Mouse (Mus musculus): ENCODE results near the gene Nelfb. TPM values are rescaled to one million over a fixed set of nuclear protein-coding genes. Genes with fewer than 3 reads are reported as not detected.

Gene Nelfb
- polyA plus RNA-seq, 1 experiment from 2014 or later, result 117 TPM

DNA sequence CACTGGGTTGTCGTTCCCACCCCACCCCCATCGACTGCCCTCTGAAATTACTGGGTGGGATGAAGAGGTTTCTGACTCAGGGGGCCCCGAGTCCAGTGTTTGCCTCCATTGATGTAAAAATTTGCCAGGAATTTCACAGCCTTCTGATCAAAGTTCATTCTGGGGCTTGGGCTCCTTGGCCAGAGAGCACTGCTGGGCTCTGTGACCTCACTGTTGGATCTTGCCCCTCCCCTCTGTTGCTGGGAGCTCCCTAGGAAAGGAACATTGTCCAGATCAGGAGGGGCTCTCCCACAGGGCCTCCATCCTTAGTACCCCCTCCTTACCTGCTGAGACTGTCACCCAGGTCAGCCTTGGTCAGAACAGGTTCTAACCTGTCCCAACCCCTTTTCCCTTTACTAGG lies 3.2 kb upstream of the Nelfb start, which contains the start of gene Stpg3:
Gene Stpg3 (minus strand): TSS at position 194 of the 400 bp plus-strand sequence.
- Histone ChIP-seq H3K36me3 (peaks cover 4% of the 10 kb centered on the region; the same call in 1 of the 2 replicates), H3K9me3 (no peaks in the 10 kb centered on the region), H3K9ac (no peak within 1 kb of the TSS), H3K4me2 (no peak within 1 kb of the TSS), H3K27ac (no peak within 1 kb of the TSS), H3K4me3 (no peak within 1 kb of the TSS), H3K27me3 (0 out of 2 replicates have a peak, but pooled peaks cover 4% of the 10 kb centered on the region), H3K4me1 (peaks cover 15% of the 10 kb centered on the region)
- 65% methylated on average over 3 of the region's 3 CpGs for WGBS
- ATAC-seq (ENCODE audit: insufficient number of reproducible peaks, low FRiP score, low TSS enrichment, low read depth), result no peak

DNA sequence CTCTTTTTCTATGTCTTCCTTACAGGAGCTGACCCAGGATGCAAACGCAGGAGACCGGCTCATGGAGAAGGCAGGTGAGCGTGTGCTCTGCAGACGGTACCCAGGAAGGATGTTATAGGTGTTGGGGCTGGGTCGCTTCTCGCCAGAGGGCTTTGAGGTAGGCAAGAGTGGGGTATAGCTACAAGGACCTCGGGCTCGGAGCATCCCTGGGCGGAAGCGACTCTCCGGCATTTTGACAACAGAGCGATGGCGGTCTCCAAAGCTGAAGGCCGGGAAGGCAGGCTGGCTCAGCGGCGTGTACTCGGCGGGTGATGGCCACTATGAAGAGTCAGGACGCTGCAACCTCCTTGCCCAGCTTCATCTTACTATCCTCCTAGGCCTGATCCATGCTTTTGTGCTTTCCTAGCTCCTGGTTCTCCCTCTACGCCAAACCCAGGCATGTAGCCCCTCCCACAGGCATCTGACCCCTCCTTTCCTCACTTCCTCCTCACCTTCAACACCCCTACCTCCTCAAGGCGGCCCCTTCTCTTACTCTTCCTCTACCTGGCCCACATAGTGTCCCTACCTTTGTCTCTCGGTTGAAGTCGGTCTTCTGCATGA lies 2.1 kb upstream of the Nelfb start:
- Histone ChIP-seq H3K9me3 (no peaks in the 10 kb centered on the region), H3K27ac (no peak overlapping the region), H3K4me2 (no peak overlapping the region), H3K36me3 (peaks cover 8% of the 10 kb centered on the region), H3K9ac (no peak overlapping the region), H3K4me3 (no peak overlapping the region), H3K27me3 (0 out of 2 replicates have a peak, but pooled peaks cover 4% of the 10 kb centered on the region), H3K4me1 (peaks cover 19% of the 10 kb centered on the region)
- 63% methylated on average over 23 of the region's 23 CpGs for WGBS
- ATAC-seq (ENCODE audit: insufficient number of reproducible peaks, low FRiP score, low TSS enrichment, low read depth), result no peak

DNA sequence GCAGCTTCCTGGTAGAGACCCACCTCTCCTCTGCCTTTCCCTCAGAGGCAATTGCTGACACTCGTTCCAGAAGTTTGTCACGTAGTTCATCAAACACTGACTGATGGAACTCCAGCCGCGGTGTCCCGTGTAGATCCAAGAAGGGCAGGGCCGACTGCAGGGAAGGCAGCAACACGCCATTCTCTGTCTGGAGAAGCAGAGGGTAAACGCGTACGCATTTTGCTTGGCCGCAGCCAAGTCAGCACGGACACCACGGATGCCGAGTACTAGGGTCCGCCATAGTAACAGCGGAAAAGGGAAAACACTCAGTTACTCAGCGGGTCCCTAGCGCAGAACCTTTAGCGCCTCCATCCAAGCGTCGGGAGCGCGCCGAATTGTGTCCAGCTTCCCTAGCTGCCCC lies 603 bp downstream of the Nelfb start:
- H3K27ac ChIP-seq, result peak overlapping the region; percentile 93
- no peak for ATAC-seq (ENCODE audit: insufficient number of reproducible peaks, low FRiP score, low TSS enrichment, low read depth)
- H3K4me1 ChIP-seq, result peaks cover 19% of the 10 kb centered on the region
- peak overlapping the region; percentile 59 for H3K4me2 ChIP-seq
- no peaks in the 10 kb centered on the region for H3K9me3 ChIP-seq
- H3K27me3 ChIP-seq, result 0 out of 2 replicates have a peak, but pooled peaks cover 4% of the 10 kb centered on the region
- peak overlapping the region; percentile 86 for H3K4me3 ChIP-seq
- peak overlapping the region; percentile 80 for H3K9ac ChIP-seq
- peaks cover 33% of the 10 kb centered on the region for H3K36me3 ChIP-seq
- WGBS, result under 1% methylated on average over 24 of the region's 24 CpGs

DNA sequence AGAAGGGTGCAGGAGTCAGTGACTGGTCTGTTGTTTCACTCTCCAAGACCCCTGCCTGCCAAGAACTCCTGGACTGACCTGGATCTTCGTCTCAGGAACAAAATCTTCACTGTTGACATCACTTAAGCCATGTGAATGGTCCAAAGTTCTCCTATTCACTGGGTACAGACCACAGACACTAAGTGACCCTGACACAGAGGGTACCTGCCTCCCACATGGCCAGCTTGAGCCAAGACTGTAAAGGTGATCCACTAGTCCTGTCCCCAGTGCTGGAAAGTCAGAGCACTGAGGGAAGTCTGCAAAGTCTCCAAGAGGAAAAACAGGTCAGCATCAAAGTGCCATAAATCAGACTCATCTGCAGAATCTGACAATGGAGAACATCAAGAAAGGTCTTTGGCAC lies 3.7 kb downstream of the Nelfb start:
- H3K9me3 ChIP-seq, result no peaks in the 10 kb centered on the region
- no peak for ATAC-seq (ENCODE audit: insufficient number of reproducible peaks, low FRiP score, low TSS enrichment, low read depth)
- peaks cover 64% of the 10 kb centered on the region for H3K36me3 ChIP-seq

DNA sequence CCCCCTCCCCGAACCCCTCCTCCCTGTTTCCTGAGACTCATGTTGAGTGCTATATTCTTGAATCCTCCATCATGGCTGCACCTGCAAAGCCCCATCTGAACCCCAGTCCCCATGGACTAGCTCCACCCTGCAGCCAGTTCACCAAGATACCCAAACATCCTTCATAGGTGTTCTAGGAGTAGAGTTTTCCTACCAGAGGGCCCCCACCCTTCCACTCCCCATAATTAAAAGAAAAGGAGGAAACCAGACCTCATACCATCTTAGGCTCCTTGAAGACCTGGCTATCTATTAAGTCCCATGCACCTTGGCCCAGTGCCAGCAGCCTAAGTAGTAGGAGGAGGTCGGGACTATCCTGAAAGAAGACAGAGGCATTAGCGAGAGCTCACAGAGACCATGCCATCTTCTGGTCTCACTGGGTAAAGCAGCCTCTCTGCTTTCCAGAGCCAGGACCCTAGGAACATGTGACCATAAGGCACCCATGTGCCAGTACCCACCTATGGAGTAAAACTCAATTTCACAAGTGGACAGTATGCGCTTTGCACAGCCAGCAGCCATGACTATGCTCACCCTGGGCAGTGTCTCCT lies 7.6 kb downstream of the Nelfb start:
- no peaks in the 10 kb centered on the region for H3K9me3 ChIP-seq
- no peak overlapping the region for H3K4me2 ChIP-seq
- no peak overlapping the region for H3K9ac ChIP-seq
- no peak overlapping the region for H3K27ac ChIP-seq
- H3K27me3 ChIP-seq, result no peaks in the 10 kb centered on the region
- no peak for ATAC-seq (ENCODE audit: insufficient number of reproducible peaks, low FRiP score, low TSS enrichment, low read depth)
- peaks cover 98% of the 10 kb centered on the region for H3K36me3 ChIP-seq
- no peak overlapping the region for H3K4me3 ChIP-seq
- 76% methylated on average over 4 of the region's 4 CpGs for WGBS
- no peaks in the 10 kb centered on the region for H3K4me1 ChIP-seq

More for the DNA sequence above, 3.7 kb downstream of the Nelfb start:
- no peak overlapping the region for H3K4me2 ChIP-seq
- 90% methylated on average over 1 of the region's 1 CpGs for WGBS
- H3K27ac ChIP-seq, result no peak overlapping the region
- peaks cover 19% of the 10 kb centered on the region for H3K4me1 ChIP-seq
- H3K27me3 ChIP-seq, result no peaks in the 10 kb centered on the region
- no peak overlapping the region for H3K9ac ChIP-seq
- H3K4me3 ChIP-seq, result no peak overlapping the region

DNA sequence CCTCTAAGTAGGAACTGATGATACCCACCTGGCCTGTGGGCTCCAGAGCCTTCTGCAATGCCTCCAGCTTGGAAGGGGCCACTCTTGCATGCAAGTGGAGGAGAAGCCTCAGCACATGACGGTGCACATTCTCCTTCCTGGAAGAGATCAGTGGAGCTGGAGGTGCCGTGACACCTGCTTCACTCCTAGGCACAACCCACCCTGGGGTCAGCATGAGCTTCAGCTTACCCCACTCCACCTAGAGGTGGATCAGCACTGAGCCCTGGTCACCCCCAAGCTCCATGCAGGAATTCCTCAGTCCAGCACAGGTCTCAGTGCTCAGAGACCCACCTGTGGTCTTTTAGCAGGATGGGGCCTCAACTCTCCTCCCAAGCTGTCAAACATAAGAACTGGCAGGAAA lies 10.7 kb downstream of the Nelfb start:
- Histone ChIP-seq H3K27ac (no peak overlapping the region), H3K4me2 (no peak overlapping the region), H3K27me3 (peaks cover 12% of the 10 kb centered on the region), H3K9ac (no peak overlapping the region), H3K36me3 (peaks cover 75% of the 10 kb centered on the region), H3K4me3 (no peak overlapping the region), H3K9me3 (no peaks in the 10 kb centered on the region), H3K4me1 (peaks cover 14% of the 10 kb centered on the region; the same call in 1 of the 2 replicates)
- no peak for ATAC-seq (ENCODE audit: insufficient number of reproducible peaks, low FRiP score, low TSS enrichment, low read depth)
- 85% methylated on average over 2 of the region's 2 CpGs for WGBS

DNA sequence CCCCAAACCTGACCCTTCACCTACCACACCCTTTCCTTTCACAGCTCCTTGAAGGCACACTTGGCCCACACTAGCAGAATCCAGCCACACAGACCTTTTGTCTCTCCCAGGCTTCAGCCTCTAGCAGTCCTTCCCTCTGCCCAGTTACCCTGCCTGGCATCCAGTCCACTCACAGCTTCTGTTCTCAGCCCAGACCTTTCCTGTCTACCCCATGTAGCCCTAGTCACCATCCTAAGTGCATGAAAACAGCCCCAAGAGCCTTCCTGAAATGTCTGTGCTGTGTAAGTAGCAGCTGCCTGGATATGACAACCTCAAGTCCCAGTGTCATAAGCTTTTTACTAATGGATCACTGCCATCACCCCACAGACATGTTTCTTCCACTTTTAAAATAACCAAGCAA lies 13.3 kb downstream of the Nelfb start:
- Histone ChIP-seq H3K4me3 (no peak overlapping the region), H3K4me2 (no peak overlapping the region), H3K27me3 (peaks cover 29% of the 10 kb centered on the region), H3K36me3 (peaks cover 48% of the 10 kb centered on the region), H3K27ac (no peak overlapping the region; the same call in 1 of the 2 replicates), H3K4me1 (peaks cover 35% of the 10 kb centered on the region), H3K9ac (no peak overlapping the region), H3K9me3 (no peaks in the 10 kb centered on the region)
- ATAC-seq (ENCODE audit: insufficient number of reproducible peaks, low FRiP score, low TSS enrichment, low read depth), result no peak

DNA sequence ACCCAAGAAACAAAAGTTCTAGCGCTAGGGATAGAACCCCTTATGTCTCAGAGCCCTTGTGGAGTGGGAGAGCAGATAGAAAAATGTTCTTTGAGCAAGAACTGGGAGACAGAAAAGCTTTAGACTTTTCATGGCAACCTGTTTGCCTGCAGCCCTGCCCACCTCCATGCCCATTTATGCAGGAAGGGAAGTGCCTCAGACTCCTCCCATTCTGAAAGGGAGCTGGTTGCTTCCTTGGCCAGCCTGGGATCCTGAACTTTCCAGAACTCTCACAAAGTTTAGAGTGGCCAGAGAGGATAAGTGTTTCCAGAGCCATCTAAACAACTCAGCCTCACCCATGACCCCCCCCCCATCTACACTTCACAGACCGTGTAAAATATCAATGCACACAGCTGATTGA lies 14.1 kb downstream of the Nelfb start:
- Histone ChIP-seq H3K4me2 (peak overlapping the region; percentile 41; the same call in 1 of the 2 replicates), H3K9me3 (no peaks in the 10 kb centered on the region), H3K36me3 (peaks cover 40% of the 10 kb centered on the region), H3K4me1 (peaks cover 35% of the 10 kb centered on the region), H3K27ac (peak overlapping the region; percentile 71; the same call in 1 of the 2 replicates), H3K27me3 (peaks cover 29% of the 10 kb centered on the region), H3K4me3 (no peak overlapping the region; the same call in 1 of the 2 replicates), H3K9ac (no peak overlapping the region)
- no peak for ATAC-seq (ENCODE audit: insufficient number of reproducible peaks, low FRiP score, low TSS enrichment, low read depth)
- 36% methylated on average over 2 of the region's 2 CpGs for WGBS

DNA sequence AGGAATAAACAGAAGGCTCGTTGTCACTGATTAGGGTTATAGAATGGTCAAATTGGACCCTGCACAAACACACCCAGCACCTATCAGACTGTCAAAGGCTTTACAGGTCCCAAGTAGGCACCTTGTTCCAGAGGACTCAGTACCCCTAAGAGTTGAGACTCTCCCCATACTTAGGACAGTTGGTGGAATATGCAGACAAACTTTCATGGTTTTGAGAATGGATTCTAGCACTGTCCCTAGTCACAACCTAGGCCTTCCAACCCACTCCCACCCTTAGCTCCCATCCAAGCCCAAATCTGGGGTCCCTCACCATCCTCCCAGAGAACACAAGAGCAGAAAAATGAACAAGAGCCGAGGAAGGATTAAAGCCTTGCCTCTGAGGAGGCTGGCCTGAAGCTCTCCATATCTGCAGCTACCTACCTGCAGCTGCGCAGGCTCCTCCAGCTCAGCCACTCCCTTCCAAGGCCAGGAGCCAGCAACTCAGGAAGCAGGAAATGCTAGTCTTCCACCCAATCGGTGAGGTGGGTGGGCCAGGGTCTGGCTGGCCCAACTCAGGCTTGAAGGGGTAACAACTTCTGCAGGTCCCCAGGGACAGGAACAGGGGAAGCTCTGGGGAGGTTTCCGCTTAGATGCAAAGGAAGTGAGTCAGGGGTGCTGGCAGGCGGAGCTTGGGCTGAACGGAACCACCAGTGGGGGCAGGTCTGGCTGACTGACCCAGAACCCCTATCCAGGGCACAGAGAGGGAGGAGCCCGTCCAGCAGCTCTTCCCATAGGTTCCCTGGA lies 14.9 kb downstream of the Nelfb start, which contains the start of gene Tor4a:
Gene Tor4a (minus strand): TSS at position 715 of the 783 bp plus-strand sequence.
- Histone ChIP-seq H3K9me3 (no peaks in the 10 kb centered on the region), H3K9ac (0 out of 2 replicates have a peak within 1 kb of the TSS, but pooled peaks have one; percentile 14), H3K4me2 (peak within 1 kb of the TSS; percentile 41), H3K27me3 (peaks cover 29% of the 10 kb centered on the region), H3K36me3 (peaks cover 32% of the 10 kb centered on the region), H3K27ac (peak within 1 kb of the TSS; percentile 71), H3K4me1 (peaks cover 35% of the 10 kb centered on the region), H3K4me3 (peak within 1 kb of the TSS; percentile 32)
- WGBS, result 5% methylated on average over 8 of the region's 8 CpGs
- ATAC-seq (ENCODE audit: insufficient number of reproducible peaks, low FRiP score, low TSS enrichment, low read depth), result no peak

DNA sequence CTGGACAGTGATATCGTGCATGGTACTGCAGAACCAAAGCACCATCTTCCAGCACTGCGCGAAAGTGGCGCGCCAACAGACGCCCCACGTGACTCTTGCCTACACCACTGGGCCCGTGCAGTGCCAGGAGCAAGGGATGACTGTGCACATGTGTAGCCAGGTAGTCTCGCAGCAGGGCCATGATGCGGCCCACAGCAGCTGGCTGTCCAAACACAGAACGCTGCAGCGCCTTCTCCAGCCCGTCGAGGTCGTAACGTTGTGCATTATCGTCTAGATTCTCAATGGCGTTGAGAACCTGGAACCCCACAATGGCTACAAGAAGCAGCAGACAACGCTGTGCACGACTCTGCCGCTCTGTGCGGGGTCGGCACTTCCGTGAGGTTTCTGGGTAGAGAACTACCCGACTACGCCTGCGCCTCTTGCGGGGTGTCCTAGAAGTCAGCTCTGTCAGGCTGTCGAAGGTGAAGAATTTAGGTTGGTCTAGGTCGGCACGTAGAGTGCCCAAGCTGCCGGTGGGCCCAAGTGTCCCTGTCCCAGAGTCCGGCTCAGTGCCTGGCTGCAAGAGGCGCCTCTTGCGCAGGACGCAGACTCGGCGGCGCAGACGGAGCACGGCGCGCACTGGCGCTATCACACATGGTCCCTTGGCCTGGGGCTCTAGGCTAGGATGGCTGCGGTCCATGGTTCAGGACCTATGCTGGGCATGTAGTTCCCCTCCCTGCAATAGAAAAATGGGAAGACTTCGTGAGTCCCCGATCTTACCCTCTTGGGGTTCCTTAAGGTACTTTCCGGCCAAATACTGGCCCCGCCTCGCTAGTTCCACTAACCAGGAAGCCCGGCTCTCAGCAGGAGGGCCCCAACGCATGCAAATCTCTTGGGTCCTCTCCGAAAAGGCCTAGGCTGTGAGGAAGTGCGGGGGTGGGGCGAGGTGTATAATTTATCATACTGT lies 15.8 kb downstream of the Nelfb start:
- H3K4me3 ChIP-seq, result peak overlapping the region; percentile 32
- H3K4me2 ChIP-seq, result peak overlapping the region; percentile 41
- H3K27me3 ChIP-seq, result peaks cover 29% of the 10 kb centered on the region
- H3K9me3 ChIP-seq, result no peaks in the 10 kb centered on the region
- H3K4me1 ChIP-seq, result peaks cover 35% of the 10 kb centered on the region
- 22% methylated on average over 55 of the region's 55 CpGs for WGBS
- H3K9ac ChIP-seq, result no peak overlapping the region
- peak overlapping the region; percentile 71; the same call in 1 of the 2 replicates for H3K27ac ChIP-seq
- ATAC-seq (ENCODE audit: insufficient number of reproducible peaks, low FRiP score, low TSS enrichment, low read depth), result no peak
- H3K36me3 ChIP-seq, result peaks cover 23% of the 10 kb centered on the region
